Mouse (Mus musculus) liver, adult 2 months (tissue): ENCODE results near the gene Olfr401. TPM values are rescaled to one million over a fixed set of nuclear protein-coding genes. Genes with fewer than 3 reads are reported as not detected.

Source experiments
- DNase-seq: peaks from one replicate; pipeline ENCODE4 v3.0.0-alpha.2; 2011; ENCODE audit warnings: low read depth, low spot score; ENCODE audit errors: extremely low read depth
- H3K27ac ChIP-seq: fragments of 200-500 bp; replicated peaks from 2 replicates; pipeline ENCODE4 v1.5.1; 2012; ENCODE audit warnings: low read depth, mild to moderate bottlenecking, control low read depth, inconsistent platforms, low read length; ENCODE audit not compliant: insufficient read depth
- H3K27me3 ChIP-seq: fragments of 200-500 bp; 2 replicates; pipeline ENCODE4 v1.6.1; 2012; ENCODE audit warnings: mild to moderate bottlenecking, moderate library complexity, low read length, inconsistent platforms; ENCODE audit not compliant: control insufficient read depth, insufficient read depth
- H3K36me3 ChIP-seq: fragments of 200-500 bp; 2 replicates; pipeline ENCODE4 v1.6.1; 2012; ENCODE audit warnings: low read length, inconsistent platforms; ENCODE audit not compliant: control insufficient read depth, insufficient read depth
- H3K4me1 ChIP-seq: fragments of 200-500 bp; 2 replicates; pipeline ENCODE4 v1.6.1; 2011; ENCODE audit warnings: low read length; ENCODE audit not compliant: control insufficient read depth, insufficient read depth
- H3K4me3 ChIP-seq: fragments of 200-500 bp; 2 replicates; pipeline ENCODE4 v1.5.1; 2011; ENCODE audit warnings: low read depth, mild to moderate bottlenecking, control low read depth, low read length, moderate library complexity; ENCODE audit not compliant: insufficient read depth
- H3K79me2 ChIP-seq: fragments of 200-500 bp; 2 replicates; pipeline ENCODE4 v1.6.1; 2012; ENCODE audit warnings: inconsistent platforms, mild to moderate bottlenecking, low read length, moderate library complexity; ENCODE audit not compliant: control insufficient read depth, insufficient read depth
- H3K9ac ChIP-seq: fragments of 200-500 bp; 2 replicates; pipeline ENCODE4 v1.6.1; 2012; ENCODE audit warnings: low read depth, mild to moderate bottlenecking, control low read depth, inconsistent platforms, low read length
- CTCF ChIP-seq: fragments of 200-500 bp; IDR thresholded peaks from 2 replicates; pipeline ENCODE4 v1.5.1; 2011; ENCODE audit warnings: low read depth, low read length, control low read depth
- POLR2A ChIP-seq: fragments of 200-500 bp; IDR thresholded peaks from 2 replicates; pipeline ENCODE4 v1.6.1; 2011; ENCODE audit warnings: low read length, control low read depth; ENCODE audit not compliant: insufficient read depth; ENCODE audit errors: extremely low read depth
- WGBS: fragments of 180-500 bp; shearing (Covaris S2); methylation state at CpG from one replicate; pipeline ENCODE4 v1.1.7; 2018; 5-methylcytosine and 5-hydroxymethylcytosine counted together
- polyA plus RNA-seq: library from polyadenylated mRNA; depleted of rRNA; stranded (reverse); fragments of >200 nt; gene quantifications from 2 replicates; pipeline ENCODE4 v1.2.3, GENCODE M21; 2012; rRNA removed
- total RNA-seq: library from RNA; depleted of rRNA; stranded (reverse); fragments of >200 nt; gene quantifications from 2 replicates; pipeline ENCODE4 v1.2.3, GENCODE M21; 2014; rRNA removed

Gene Olfr401
- total and polyA plus RNA-seq, 2 experiments = not detected

DNA sequence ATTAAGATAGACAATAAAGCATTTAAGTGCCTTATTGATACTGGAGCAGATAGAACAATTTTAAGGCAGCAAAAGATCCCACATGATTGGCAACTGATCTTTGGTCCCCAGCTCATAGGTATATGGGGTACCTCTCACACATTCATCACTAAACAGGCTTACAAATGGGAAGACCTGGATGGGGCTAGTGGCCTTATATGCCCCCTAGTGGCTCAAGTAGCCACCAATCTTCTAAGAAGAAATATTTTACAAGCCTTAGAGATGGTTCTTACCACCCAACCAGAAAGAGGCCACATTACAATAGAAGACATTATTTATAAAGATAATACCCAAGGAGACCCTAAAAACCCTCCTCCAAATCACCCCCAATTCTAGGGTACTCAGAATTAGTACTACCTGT, 32.4 kb downstream of the Olfr401 start:
- Histone ChIP-seq H3K79me2 (no peaks in the 10 kb centered on the region), H3K27ac (no peak overlapping the region), H3K4me1 (no peaks in the 10 kb centered on the region), H3K4me3 (no peak overlapping the region), H3K9ac (no peak overlapping the region), H3K36me3 (no peaks in the 10 kb centered on the region), H3K27me3 (no peaks in the 10 kb centered on the region)
- TF ChIP-seq CTCF (no peak), POLR2A (no peak)
- DNase-seq = no peak

DNA sequence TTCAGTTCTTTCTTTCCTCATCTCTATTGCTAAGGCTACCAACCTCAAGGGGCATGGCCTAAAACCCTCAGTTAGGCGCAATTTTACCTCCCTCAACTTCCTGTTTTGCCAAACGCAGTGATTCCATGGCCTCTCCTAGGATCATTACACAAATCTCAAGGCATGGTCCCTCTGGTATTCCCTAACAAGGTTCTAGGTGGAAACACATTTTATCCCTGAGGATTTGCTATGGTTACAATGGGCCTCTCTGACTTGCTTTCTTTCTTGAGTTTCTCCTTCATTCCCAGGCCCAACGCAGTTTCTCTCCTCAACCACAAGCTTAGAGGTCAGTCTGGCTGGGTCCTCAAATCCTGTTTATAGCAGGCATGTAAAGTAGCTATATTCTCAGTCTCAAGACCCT, 39.7 kb downstream of the Olfr401 start, which contains the start of gene Olfr402:
TSS of gene Olfr402 (plus strand) at position 301 of the 400 bp plus-strand sequence.
- 56% methylated on average over 3 of the region's 3 CpGs for WGBS
- H3K4me3 ChIP-seq = no peak within 1 kb of the TSS
- TF ChIP-seq CTCF (no peak), POLR2A (no peak)
- no peak for DNase-seq
- H3K79me2 ChIP-seq = no peaks in the 10 kb centered on the region
- H3K27me3 ChIP-seq = no peaks in the 10 kb centered on the region; the same call in 1 of the 2 replicates
- H3K4me1 ChIP-seq = no peaks in the 10 kb centered on the region
- H3K36me3 ChIP-seq = no peaks in the 10 kb centered on the region
- H3K27ac ChIP-seq = no peak within 1 kb of the TSS
- no peak within 1 kb of the TSS for H3K9ac ChIP-seq

DNA sequence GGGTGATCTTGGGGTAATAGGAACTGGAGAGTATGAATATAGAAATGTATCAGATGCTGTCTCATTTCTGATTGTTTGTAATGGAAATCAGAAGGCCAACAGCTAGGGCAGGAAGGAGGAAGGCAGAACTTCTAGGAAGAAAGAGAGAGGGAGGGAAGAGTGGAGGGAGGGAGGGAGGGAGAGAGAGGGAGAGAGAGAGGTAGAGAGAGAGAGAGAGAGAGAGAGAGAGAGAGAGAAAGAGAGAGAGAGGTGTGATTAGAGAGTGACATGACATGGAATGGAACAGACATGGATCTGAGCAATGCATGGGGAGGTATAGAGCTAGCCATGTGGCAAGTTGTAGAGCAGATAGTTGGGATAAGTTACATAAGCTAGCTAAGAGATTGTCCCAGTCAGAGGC, 55.3 kb downstream of the Olfr401 start:
- H3K9ac ChIP-seq = no peak overlapping the region
- TF ChIP-seq CTCF = no peak
- TF ChIP-seq POLR2A = no peak
- no peak for DNase-seq

More for the DNA sequence above, 55.3 kb downstream of the Olfr401 start:
- Histone ChIP-seq H3K27ac (no peak overlapping the region), H3K4me3 (no peak overlapping the region), H3K36me3 (no peaks in the 10 kb centered on the region), H3K79me2 (no peaks in the 10 kb centered on the region), H3K4me1 (no peaks in the 10 kb centered on the region), H3K27me3 (no peaks in the 10 kb centered on the region)

Other genes starting within 250 kb of the Olfr401 start
- not detected in 2 replicates for gene Olfr394, start 222.9 kb upstream of the Olfr401 start, total RNA-seq
- gene Olfr394, start 222.9 kb upstream of the Olfr401 start, polyA plus RNA-seq = not detected in 2 replicates
- not detected in 2 replicates for gene Olfr395, start 204.4 kb upstream of the Olfr401 start, total RNA-seq
- gene Olfr395, start 204.4 kb upstream of the Olfr401 start, polyA plus RNA-seq = not detected in 2 replicates
- not detected in 2 replicates for gene Olfr23, start 177.0 kb upstream of the Olfr401 start, total RNA-seq
- not detected in 2 replicates for gene Olfr23, start 177.0 kb upstream of the Olfr401 start, polyA plus RNA-seq
- not detected in 2 replicates for gene Olfr397, start 152.9 kb upstream of the Olfr401 start, total RNA-seq
- gene Olfr397, start 152.9 kb upstream of the Olfr401 start, polyA plus RNA-seq = not detected in 2 replicates
- not detected in 2 replicates for gene Olfr398, start 123.3 kb upstream of the Olfr401 start, total RNA-seq
- gene Olfr398, start 123.3 kb upstream of the Olfr401 start, polyA plus RNA-seq = not detected in 2 replicates
- not detected in 2 replicates for gene Olfr139, start 57.2 kb upstream of the Olfr401 start, total RNA-seq
- gene Olfr139, start 57.2 kb upstream of the Olfr401 start, polyA plus RNA-seq = not detected in 2 replicates
- not detected in 2 replicates for gene Olfr399, start 57.1 kb upstream of the Olfr401 start, total RNA-seq
- gene Olfr399, start 57.1 kb upstream of the Olfr401 start, polyA plus RNA-seq = not detected in 2 replicates
- not detected in 2 replicates for gene Zfp616, start 43.8 kb upstream of the Olfr401 start, total RNA-seq
- not detected in 2 replicates for gene Zfp616, start 43.8 kb upstream of the Olfr401 start, polyA plus RNA-seq
- gene Olfr402, start 39.8 kb downstream of the Olfr401 start, total RNA-seq = not detected in 2 replicates
- not detected in 2 replicates for gene Olfr402, start 39.8 kb downstream of the Olfr401 start, polyA plus RNA-seq
- gene Olfr403, start 72.5 kb downstream of the Olfr401 start, total RNA-seq = not detected in 2 replicates
- gene Olfr403, start 72.5 kb downstream of the Olfr401 start, polyA plus RNA-seq = not detected in 2 replicates
- not detected in 2 replicates for gene Olfr43, start 97.7 kb downstream of the Olfr401 start, total RNA-seq
- gene Olfr43, start 97.7 kb downstream of the Olfr401 start, polyA plus RNA-seq = not detected in 2 replicates
- not detected in 2 replicates for gene Olfr406, start 146.1 kb downstream of the Olfr401 start, total RNA-seq
- not detected in 2 replicates for gene Olfr406, start 146.1 kb downstream of the Olfr401 start, polyA plus RNA-seq
- gene Olfr59, start 170.0 kb downstream of the Olfr401 start, total RNA-seq = not detected in 2 replicates
- gene Olfr59, start 170.0 kb downstream of the Olfr401 start, polyA plus RNA-seq = not detected in 2 replicates
- not detected in 2 replicates for gene Olfr410, start 224.3 kb downstream of the Olfr401 start, total RNA-seq
- not detected in 2 replicates for gene Olfr410, start 224.3 kb downstream of the Olfr401 start, polyA plus RNA-seq
- not detected in 2 replicates for gene Olfr411, start 238.9 kb downstream of the Olfr401 start, total RNA-seq
- not detected in 2 replicates for gene Olfr411, start 238.9 kb downstream of the Olfr401 start, polyA plus RNA-seq
- gene Olfr412, start 248.4 kb downstream of the Olfr401 start, total RNA-seq = not detected in 2 replicates
- not detected in 2 replicates for gene Olfr412, start 248.4 kb downstream of the Olfr401 start, polyA plus RNA-seq